Mouse (Mus musculus) heart, postnatal 0 days (tissue): ENCODE data around the gene Map4k3. TPM values are rescaled to one million over a fixed set of nuclear protein-coding genes. Genes with fewer than 3 reads are reported as not detected.

Experiments used
- ATAC-seq: fragments of 200-750 bp; cut with Nextera tagmentation; 2 replicates; pipeline ENCODE4 v1.8.0; 2017; ENCODE audit warnings: low read depth, moderate number of reproducible peaks, moderate library complexity; ENCODE audit not compliant: insufficient read depth
- DNase-seq: peaks from one replicate; pipeline ENCODE4 v3.0.0-alpha.2; 2016; ENCODE audit warnings: low spot score
- H3K27ac ChIP-seq: fragments of 300-500 bp; sonication (generic); 2 replicates; pipeline ENCODE4 v1.5.1; 2014; ENCODE audit warnings: low read depth, mild to moderate bottlenecking
- H3K27me3 ChIP-seq: fragments of 300-500 bp; sonication (generic); 2 replicates; pipeline ENCODE4 v1.6.1; 2014; ENCODE audit warnings: low read length, mixed read lengths; ENCODE audit not compliant: control insufficient read depth, insufficient read depth
- H3K36me3 ChIP-seq: fragments of 300-500 bp; sonication (generic); replicated peaks from 2 replicates; pipeline ENCODE4 v1.6.1; 2014; ENCODE audit warnings: low read length, mixed read lengths; ENCODE audit not compliant: control insufficient read depth, insufficient read depth
- H3K4me1 ChIP-seq: fragments of 300-500 bp; sonication (generic); 2 replicates; pipeline ENCODE4 v1.6.1; 2014; ENCODE audit warnings: antibody characterized with exemption; ENCODE audit not compliant: control insufficient read depth, insufficient read depth
- H3K4me2 ChIP-seq: fragments of 300-500 bp; sonication (generic); 2 replicates; pipeline ENCODE4 v1.6.1; 2014; ENCODE audit warnings: low read depth, mild to moderate bottlenecking, low read length, moderate library complexity
- H3K4me3 ChIP-seq: fragments of 300-500 bp; sonication (generic); 2 replicates; pipeline ENCODE4 v1.5.1; 2014; ENCODE audit warnings: low read depth, low read length
- H3K9ac ChIP-seq: fragments of 300-500 bp; sonication (generic); replicated peaks from 2 replicates; pipeline ENCODE4 v1.6.1; 2014; ENCODE audit warnings: low read depth, low read length, mixed read lengths
- H3K9me3 ChIP-seq: fragments of 300-500 bp; sonication (generic); replicated peaks from 2 replicates; pipeline ENCODE4 v1.6.1; 2016; ENCODE audit warnings: low read length; ENCODE audit not compliant: control insufficient read depth
- CTCF ChIP-seq: IDR thresholded peaks from 2 replicates; pipeline ENCODE4 v1.5.1; 2016; ENCODE audit warnings: antibody characterized with exemption, control low read depth, low read depth
- EP300 ChIP-seq: IDR thresholded peaks from 2 replicates; pipeline ENCODE4 v1.6.1; 2016; ENCODE audit warnings: antibody characterized with exemption, low read depth
- WGBS: fragments of 180-500 bp; shearing (Covaris S2); extraction: QIAGEN DNeasy Blood & Tissue Kit; methylation state at CpG from one replicate; pipeline ENCODE4 v1.1.7; 2014; 5-methylcytosine and 5-hydroxymethylcytosine counted together
- polyA plus RNA-seq: library from polyadenylated mRNA; unstranded; fragments of >200 nt; fragmentation: Nextera tagmentation; extraction: Ambion mirVana; gene quantifications from 2 replicates; pipeline ENCODE4 v1.2.1, GENCODE M21; 2015
- total RNA-seq: library from RNA; depleted of rRNA; stranded (reverse); fragments of >200 nt; gene quantifications from 2 replicates; pipeline ENCODE4 v1.2.3, GENCODE M21; 2014; ENCODE audit warnings: low replicate concordance

The Map4k3 gene
- total and polyA plus RNA-seq, 2 experiments from 2014 or later: 16.7 to 38.0 TPM

- WGBS: under 1% methylated on average over 44 of the region's 54 CpGs
- TF ChIP-seq EP300: no peak
- TF ChIP-seq CTCF: no peak
- Histone ChIP-seq H3K4me1 (peaks cover 33% of the 10 kb centered on the region), H3K9me3 (no peaks in the 10 kb centered on the region), H3K9ac (peak overlapping the region; percentile 84), H3K4me2 (peak overlapping the region; percentile 86), H3K36me3 (0 out of 2 replicates have a peak, but pooled peaks cover 4% of the 10 kb centered on the region), H3K27me3 (no peaks in the 10 kb centered on the region), H3K27ac (peak overlapping the region; percentile 96), H3K4me3 (peak overlapping the region; percentile 73)
- ATAC-seq: peak; percentile 56
- peak; percentile 65 for DNase-seq
Observed at GRCm38 (mm10) chr17:80727341-80727951, 839 bp downstream of the Map4k3 start.

DNA sequence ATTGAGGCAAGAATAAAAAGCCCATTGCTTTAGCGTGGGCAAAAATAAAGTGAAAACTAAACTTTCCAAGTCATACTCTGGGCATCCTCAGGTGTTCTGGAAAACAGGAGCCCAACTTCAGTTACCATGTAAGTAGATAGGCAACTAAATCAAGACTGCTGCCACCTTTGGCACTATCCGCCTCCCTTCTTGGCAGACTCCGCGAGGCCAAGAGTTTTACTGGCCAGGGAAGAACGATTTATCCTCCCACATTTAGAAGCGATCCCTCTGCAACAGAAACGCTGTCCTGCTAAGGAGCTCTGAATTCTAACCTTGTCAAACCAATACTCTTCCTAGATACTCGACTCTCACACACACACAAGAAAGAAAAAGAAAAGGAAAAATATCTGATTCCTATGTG lies 1.5 kb downstream of the Map4k3 start:
- Histone ChIP-seq H3K4me3 (peak overlapping the region; percentile 73), H3K27ac (peak overlapping the region; percentile 96), H3K27me3 (no peaks in the 10 kb centered on the region), H3K4me1 (peaks cover 40% of the 10 kb centered on the region), H3K36me3 (0 out of 2 replicates have a peak, but pooled peaks cover 4% of the 10 kb centered on the region), H3K4me2 (peak overlapping the region; percentile 86), H3K9ac (peak overlapping the region; percentile 84), H3K9me3 (no peaks in the 10 kb centered on the region)
- TF ChIP-seq CTCF: no peak
- no peak for TF ChIP-seq EP300
- WGBS: 8% methylated on average over 8 of the region's 8 CpGs
- no peak for ATAC-seq
- no peak for DNase-seq

- Histone ChIP-seq H3K36me3 (0 out of 2 replicates have a peak, but pooled peaks cover 4% of the 10 kb centered on the region), H3K4me3 (no peak overlapping the region), H3K4me2 (no peak overlapping the region), H3K27me3 (no peaks in the 10 kb centered on the region), H3K9me3 (no peaks in the 10 kb centered on the region), H3K27ac (no peak overlapping the region), H3K9ac (no peak overlapping the region), H3K4me1 (peaks cover 40% of the 10 kb centered on the region)
- DNase-seq: no peak
- 73% methylated on average over 6 of the region's 6 CpGs for WGBS
- no peak for TF ChIP-seq EP300
- TF ChIP-seq CTCF: peak; percentile 18; the same call in 1 of the 2 replicates
- ATAC-seq: no peak
Observed at GRCm38 (mm10) chr17:80723092-80723491, 5.2 kb downstream of the Map4k3 start.

DNA sequence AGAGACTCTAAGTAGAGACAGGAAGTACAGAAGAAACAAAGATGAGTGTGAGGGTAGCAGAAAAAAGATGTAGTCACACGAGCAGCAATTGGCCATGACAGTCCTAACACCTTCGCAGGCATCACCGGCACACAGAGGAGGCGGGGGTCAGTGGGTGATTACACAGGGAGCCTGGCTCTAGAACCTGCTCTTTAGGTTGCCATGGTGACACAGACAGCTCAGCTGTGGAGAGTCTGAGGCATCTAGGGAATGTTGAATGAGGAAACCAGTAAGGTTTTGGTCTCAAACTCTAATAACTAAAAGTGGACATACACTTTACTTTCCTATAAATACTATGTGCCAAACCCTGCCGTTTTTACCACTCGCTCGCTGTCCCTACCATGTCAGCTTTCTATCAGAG lies 6.6 kb downstream of the Map4k3 start:
- Histone ChIP-seq H3K4me3 (no peak overlapping the region), H3K27me3 (no peaks in the 10 kb centered on the region), H3K27ac (no peak overlapping the region), H3K4me2 (no peak overlapping the region), H3K36me3 (0 out of 2 replicates have a peak, but pooled peaks cover 4% of the 10 kb centered on the region), H3K9me3 (no peaks in the 10 kb centered on the region), H3K9ac (no peak overlapping the region), H3K4me1 (peaks cover 38% of the 10 kb centered on the region)
- TF ChIP-seq CTCF: no peak
- no peak for TF ChIP-seq EP300
- DNase-seq (no peak), ATAC-seq (no peak; the same call in 1 of the 2 replicates)
- 43% methylated on average over 7 of the region's 7 CpGs for WGBS

GRCm38 (mm10) chr17:80719309-80719708 lies 9.0 kb downstream of the Map4k3 start:
- no peak for DNase-seq
- Histone ChIP-seq H3K27me3 (no peaks in the 10 kb centered on the region), H3K9me3 (no peaks in the 10 kb centered on the region), H3K27ac (peak overlapping the region; percentile 62), H3K4me3 (no peak overlapping the region), H3K4me1 (peaks cover 22% of the 10 kb centered on the region), H3K4me2 (no peak overlapping the region), H3K36me3 (no peaks in the 10 kb centered on the region), H3K9ac (no peak overlapping the region)
- no peak for TF ChIP-seq CTCF
- no peak for TF ChIP-seq EP300
- WGBS: 90% methylated on average over 5 of the region's 5 CpGs
- ATAC-seq: no peak

- no peak for ATAC-seq
- Histone ChIP-seq H3K4me3 (no peak overlapping the region), H3K36me3 (no peaks in the 10 kb centered on the region), H3K9ac (no peak overlapping the region), H3K4me1 (peaks cover 20% of the 10 kb centered on the region), H3K4me2 (no peak overlapping the region), H3K9me3 (no peaks in the 10 kb centered on the region), H3K27me3 (no peaks in the 10 kb centered on the region), H3K27ac (peak overlapping the region; percentile 62)
- DNase-seq: no peak
- no peak for TF ChIP-seq EP300
- TF ChIP-seq CTCF: no peak
- 47% methylated on average over 5 of the region's 5 CpGs for WGBS
Observed at GRCm38 (mm10) chr17:80718243-80718642, 10.0 kb downstream of the Map4k3 start.
